Mouse (Mus musculus) layer of hippocampus, adult 8-10 months (tissue): ENCODE measurements around the gene Arl14. TPM values are rescaled to one million over a fixed set of nuclear protein-coding genes. Genes with fewer than 3 reads are reported as not detected.

Source experiments
- DNase-seq, 2 experiments: peaks; one replicate each; pipeline ENCODE4 v3.0.0; 2022; ENCODE audit warnings: low spot score in 2 of 2
- total RNA-seq, 4 experiments: library from RNA; stranded (reverse); gene quantifications; 2 replicates each; pipeline ENCODE4 v1.2.4; 2022

Gene Arl14
- total RNA-seq, 4 experiments from 2014 or later: not detected

GRCm38 (mm10) chr3:69271812-69272211 lies 49.6 kb downstream of the Arl14 start:
- DNase-seq: no peak

Other genes with a start within 250 kb of the Arl14 start
- gene Ift80, start 217.8 kb upstream of the Arl14 start, total RNA-seq: 10 to 100 TPM; 23.9 to 30.2 (median 28.3) TPM
- 1 to 10 TPM; 5.8 to 10.0 (median 7.5) TPM for gene Smc4, start 217.7 kb upstream of the Arl14 start, total RNA-seq
- gene Trim59, start 177.7 kb upstream of the Arl14 start, total RNA-seq: 10 to 100 TPM; 14.2 to 18.5 (median 17.1) TPM
- 10 to 100 TPM; 68.1 to 94.4 (median 81.2) TPM for gene Kpna4, start 95.3 kb upstream of the Arl14 start, total RNA-seq
- 10 to 100 TPM; 49.6 to 54.8 (median 52.7) TPM for gene Ppm1l, start 94.4 kb downstream of the Arl14 start, total RNA-seq